Mouse (Mus musculus) layer of hippocampus, adult 6 months (tissue): ENCODE results near the gene BC052040. TPM values are rescaled to one million over a fixed set of nuclear protein-coding genes. Genes with fewer than 3 reads are reported as not detected.

ENCODE experiments used
- long read RNA-seq, 2 experiments: library from polyadenylated mRNA; unstranded; transcript quantifications; one replicate each; pipeline ENCODE4 v2.0.0; 2019 to 2020
- microRNA-seq: library from miRNA; unstranded; fragments of <30 nt; microRNA quantifications from one replicate; pipeline ENCODE4 v1.2.0, GENCODE M21; 2020
- polyA plus RNA-seq: library from polyadenylated mRNA; unstranded; fragments of <200 nt; fragmentation: Nextera tagmentation; gene quantifications from 2 replicates; pipeline ENCODE4 v1.2.3, GENCODE M21; 2021

Gene BC052040
- 4.2 and 4.3 TPM in 2 replicates for polyA plus RNA-seq
- long read RNA-seq, experiment 1, partial matches to known transcripts, result 0 of 6 reads
- long read RNA-seq, experiment 1, other reads (novel, unspliced or antisense), result 2 of 6 reads
- long read RNA-seq, experiment 2, transcript BC052040-201 (11 exons, 2,735 nt), result major isoform, 41 of 61 reads
- long read RNA-seq, experiment 2, partial matches to known transcripts, result 0 of 61 reads
- long read RNA-seq, experiment 2, other reads (novel, unspliced or antisense), result 20 of 61 reads

DNA sequence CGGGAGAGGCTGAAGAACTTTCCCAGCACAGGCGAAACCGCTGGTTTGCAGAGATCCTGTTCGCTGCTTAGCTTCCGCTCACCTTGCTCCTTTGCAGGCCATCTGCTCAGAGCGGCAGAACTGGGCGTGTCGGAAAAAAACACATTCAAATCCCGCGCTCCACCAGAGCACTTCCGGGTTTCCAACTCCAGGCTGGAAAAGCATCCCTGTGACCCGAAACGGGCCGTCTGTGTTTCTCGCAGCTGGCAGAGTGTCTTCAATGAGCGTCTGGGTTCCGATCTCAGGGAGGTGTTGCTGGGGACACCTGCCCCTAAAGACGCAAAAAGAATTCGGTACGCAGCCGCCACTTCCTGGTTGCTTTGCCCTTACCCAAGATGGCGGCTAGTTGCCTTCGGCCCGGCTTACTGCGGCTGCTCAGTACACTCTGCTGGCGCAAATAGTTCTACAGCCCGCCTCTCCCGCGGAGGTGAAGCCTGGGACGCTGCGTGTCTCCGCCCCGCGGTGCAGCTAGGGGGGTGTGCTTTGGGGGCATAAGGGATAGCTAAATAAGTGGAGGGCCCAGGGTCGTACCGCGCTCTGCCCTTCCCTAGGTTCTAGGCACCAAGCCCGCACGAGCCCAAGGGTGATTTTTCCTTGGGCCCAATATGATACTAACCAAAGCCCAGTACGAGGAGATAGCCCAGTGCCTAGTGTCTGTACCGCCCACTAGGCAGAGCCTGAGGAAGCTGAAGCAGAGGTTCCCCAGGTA, at the start of gene BC052040:
BC052040 (plus strand) TSS at position 476 of the 748 bp plus-strand sequence.

Small RNA genes lying within 50 kb of the gene (microRNA-seq; reads per million reads assigned to microRNA genes)
- gene Mir1951, result not detected
